Mouse (Mus musculus) hindbrain, embryonic 15.5 days (tissue): ENCODE results near the gene Rbm20. TPM values are rescaled to one million over a fixed set of nuclear protein-coding genes. Genes with fewer than 3 reads are reported as not detected.

Experiments used
- ATAC-seq: fragments of 200-750 bp; cut with Nextera tagmentation; 2 replicates; pipeline ENCODE4 v1.8.0; 2017; ENCODE audit warnings: low read depth, moderate number of reproducible peaks, moderate TSS enrichment; ENCODE audit not compliant: low FRiP score
- H3K27ac ChIP-seq: fragments of 300-500 bp; sonication (generic); replicated peaks from 2 replicates; pipeline ENCODE4 v1.5.1; 2015; ENCODE audit warnings: mild to moderate bottlenecking, inconsistent platforms
- H3K27me3 ChIP-seq: fragments of 300-500 bp; sonication (generic); 2 replicates; pipeline ENCODE4 v1.6.1; 2015; ENCODE audit warnings: control low read depth, inconsistent platforms
- H3K36me3 ChIP-seq: fragments of 300-500 bp; sonication (generic); 2 replicates; pipeline ENCODE4 v1.6.1; 2015; ENCODE audit warnings: control low read depth, inconsistent platforms
- H3K4me1 ChIP-seq: fragments of 300-500 bp; sonication (generic); replicated peaks from 2 replicates; pipeline ENCODE4 v1.6.1; 2015; ENCODE audit warnings: control low read depth, inconsistent platforms
- H3K4me2 ChIP-seq: fragments of 300-500 bp; sonication (generic); 2 replicates; pipeline ENCODE4 v1.6.1; 2015; ENCODE audit warnings: moderate library complexity, mild to moderate bottlenecking, inconsistent platforms
- H3K4me3 ChIP-seq: fragments of 300-500 bp; sonication (generic); 2 replicates; pipeline ENCODE4 v1.5.1; 2015; ENCODE audit warnings: mild to moderate bottlenecking, inconsistent platforms
- H3K9ac ChIP-seq: fragments of 300-500 bp; sonication (generic); 2 replicates; pipeline ENCODE4 v1.6.1; 2015; ENCODE audit warnings: inconsistent platforms
- H3K9me3 ChIP-seq: fragments of 300-500 bp; sonication (generic); 2 replicates; pipeline ENCODE4 v1.6.1; 2016; ENCODE audit warnings: control low read depth, inconsistent platforms
- WGBS: fragments of 180-500 bp; shearing (Covaris S2); methylation state at CpG from one replicate; pipeline ENCODE4 v1.1.7; 2015; 5-methylcytosine and 5-hydroxymethylcytosine counted together
- polyA plus RNA-seq: library from polyadenylated mRNA; unstranded; fragments of >200 nt; fragmentation: Nextera tagmentation; extraction: Ambion mirVana; gene quantifications from 2 replicates; pipeline ENCODE4 v1.2.1, GENCODE M21; 2015

Rbm20 gene
- polyA plus RNA-seq, 1 experiment from 2014 or later, result 0.71 TPM

DNA sequence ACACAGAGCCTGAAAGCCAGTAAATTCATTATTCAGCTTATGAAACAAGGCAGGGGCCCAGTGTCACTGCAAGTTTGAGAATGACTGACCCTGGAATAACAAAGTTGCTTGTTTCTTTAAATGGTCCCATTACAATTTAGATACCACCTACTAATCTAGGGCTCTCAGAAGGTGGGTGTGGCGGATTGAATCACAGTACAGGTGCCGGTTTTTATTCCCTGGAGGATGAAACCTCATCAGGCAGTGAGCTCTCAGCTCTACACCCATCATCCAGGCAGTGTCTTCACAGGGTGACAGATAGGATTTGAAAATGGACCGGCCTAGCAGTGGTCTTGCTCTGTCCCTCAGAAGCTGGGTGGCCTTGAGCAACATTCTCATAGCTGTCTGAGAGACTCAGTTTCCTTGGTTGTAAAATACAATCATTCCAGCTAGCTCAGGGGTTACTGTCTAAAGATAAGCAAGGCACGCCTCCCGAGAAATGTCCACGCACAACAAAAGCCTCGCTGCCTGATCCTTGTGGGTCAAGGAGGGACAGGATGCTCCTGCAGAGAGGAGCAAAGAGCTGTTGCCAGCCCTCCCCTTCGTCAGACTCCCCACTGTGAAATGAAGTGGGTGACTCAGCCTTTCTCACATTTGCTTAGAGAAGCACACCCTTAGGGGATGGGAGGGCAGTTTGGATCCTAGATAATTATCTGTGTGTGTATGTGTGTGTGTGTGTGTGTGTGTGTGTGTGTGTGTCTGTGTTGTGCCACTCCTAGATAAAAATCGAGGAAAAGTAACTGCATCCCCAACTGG is 2.8 kb upstream of the Rbm20 start:
- H3K27ac ChIP-seq, result no peak overlapping the region
- peaks cover 19% of the 10 kb centered on the region for H3K4me1 ChIP-seq
- no peaks in the 10 kb centered on the region for H3K9me3 ChIP-seq
- peaks cover 46% of the 10 kb centered on the region for H3K27me3 ChIP-seq
- no peak overlapping the region for H3K9ac ChIP-seq
- ATAC-seq, result no peak
- no peak overlapping the region for H3K4me2 ChIP-seq
- no peak overlapping the region for H3K4me3 ChIP-seq
- 38% methylated on average over 9 of the region's 9 CpGs for WGBS
- H3K36me3 ChIP-seq, result no peaks in the 10 kb centered on the region

DNA sequence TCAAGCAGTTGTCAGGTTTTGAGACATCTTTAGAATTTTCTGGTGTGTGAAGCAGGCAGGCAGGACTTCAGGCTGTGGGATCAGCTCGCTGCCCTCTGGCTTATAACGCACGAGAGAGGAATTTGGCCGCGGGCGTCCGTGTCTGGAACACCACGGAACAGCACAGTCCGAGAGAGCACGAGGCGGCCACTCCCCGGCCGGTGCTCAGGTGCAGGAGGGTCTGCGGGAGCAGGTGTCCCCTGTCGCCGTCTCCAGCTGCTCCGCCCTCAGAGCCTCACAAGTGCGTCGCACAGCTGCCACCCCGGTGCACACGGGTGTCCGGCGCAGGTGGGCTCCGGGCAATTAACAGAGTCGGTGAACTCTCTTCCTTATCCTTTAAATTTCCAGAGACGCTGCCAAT is 878 bp upstream of the Rbm20 start:
- H3K9ac ChIP-seq, result peak overlapping the region; percentile 38; the same call in 1 of the 2 replicates

GRCm38 (mm10) chr19:53679194-53679593 is 2.1 kb downstream of the Rbm20 start:
- no peak overlapping the region for H3K4me2 ChIP-seq
- H3K4me1 ChIP-seq, result peaks cover 19% of the 10 kb centered on the region
- ATAC-seq, result no peak
- no peak overlapping the region for H3K9ac ChIP-seq
- H3K9me3 ChIP-seq, result no peaks in the 10 kb centered on the region
- no peaks in the 10 kb centered on the region for H3K36me3 ChIP-seq
- 90% methylated on average over 9 of the region's 9 CpGs for WGBS
- no peak overlapping the region for H3K4me3 ChIP-seq
- no peak overlapping the region for H3K27ac ChIP-seq
- peaks cover 36% of the 10 kb centered on the region for H3K27me3 ChIP-seq

More for the DNA sequence above, 878 bp upstream of the Rbm20 start:
- peak overlapping the region; percentile 98 for H3K4me2 ChIP-seq
- H3K4me3 ChIP-seq, result peak overlapping the region; percentile 70
- 0 out of 2 replicates have a peak, but pooled peaks have one; percentile 19 for ATAC-seq
- WGBS, result under 1% methylated on average over 26 of the region's 26 CpGs
- H3K27ac ChIP-seq, result no peak overlapping the region
- peaks cover 46% of the 10 kb centered on the region for H3K27me3 ChIP-seq
- H3K36me3 ChIP-seq, result no peaks in the 10 kb centered on the region
- peaks cover 19% of the 10 kb centered on the region for H3K4me1 ChIP-seq
- no peaks in the 10 kb centered on the region for H3K9me3 ChIP-seq

DNA sequence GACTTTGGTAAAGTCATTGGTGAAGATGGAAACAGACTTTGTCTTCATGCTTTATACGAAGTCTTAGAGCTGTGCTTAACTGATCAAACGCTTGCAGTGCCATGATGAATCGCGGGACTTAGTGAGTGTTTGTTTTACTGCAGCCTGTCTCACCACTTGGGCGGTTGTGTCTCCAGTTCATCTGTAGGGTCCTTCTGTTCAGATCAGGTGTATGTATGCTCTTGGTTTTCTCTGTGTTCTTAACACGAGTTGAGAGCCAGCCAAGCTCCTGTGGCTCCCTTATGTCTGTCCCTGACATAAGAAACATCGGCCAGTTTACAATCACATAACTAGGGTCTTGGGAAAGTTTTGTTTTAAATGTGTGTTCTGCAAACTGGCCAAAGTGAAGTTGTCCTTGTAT is 2.9 kb downstream of the Rbm20 start:
- H3K4me3 ChIP-seq, result no peak overlapping the region
- no peak for ATAC-seq
- H3K27me3 ChIP-seq, result peaks cover 30% of the 10 kb centered on the region
- 88% methylated on average over 7 of the region's 7 CpGs for WGBS
- no peak overlapping the region for H3K9ac ChIP-seq
- no peaks in the 10 kb centered on the region for H3K36me3 ChIP-seq
- peaks cover 19% of the 10 kb centered on the region for H3K4me1 ChIP-seq
- H3K27ac ChIP-seq, result no peak overlapping the region
- H3K4me2 ChIP-seq, result no peak overlapping the region
- no peaks in the 10 kb centered on the region for H3K9me3 ChIP-seq

DNA sequence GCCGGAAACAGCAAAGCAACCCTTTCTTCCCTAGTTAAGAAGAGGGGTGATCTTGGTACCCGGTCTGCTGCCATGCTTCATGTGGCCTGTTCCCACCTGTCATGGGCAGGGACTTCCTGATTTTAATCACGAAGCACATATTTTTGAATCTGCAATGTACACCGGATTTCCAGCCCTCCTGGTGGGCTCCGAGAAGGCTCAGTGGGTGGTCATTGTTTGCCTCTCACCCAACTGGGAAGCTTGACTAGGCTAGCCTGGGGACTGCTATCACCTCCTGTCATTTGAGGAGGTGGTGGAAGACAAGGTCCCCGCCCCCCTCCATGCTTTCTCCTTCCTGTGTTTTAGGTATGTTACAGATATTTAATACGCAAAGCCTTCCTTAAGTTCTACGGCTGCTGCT is 5.3 kb downstream of the Rbm20 start:
- Histone ChIP-seq H3K27ac (no peak overlapping the region), H3K4me2 (no peak overlapping the region), H3K4me3 (no peak overlapping the region), H3K36me3 (no peaks in the 10 kb centered on the region), H3K4me1 (peaks cover 5% of the 10 kb centered on the region), H3K9ac (no peak overlapping the region), H3K27me3 (peaks cover 12% of the 10 kb centered on the region), H3K9me3 (no peaks in the 10 kb centered on the region)
- ATAC-seq, result no peak
- 44% methylated on average over 8 of the region's 8 CpGs for WGBS

- Histone ChIP-seq H3K36me3 (no peaks in the 10 kb centered on the region), H3K27ac (no peak overlapping the region), H3K4me1 (no peaks in the 10 kb centered on the region), H3K9ac (no peak overlapping the region), H3K9me3 (no peaks in the 10 kb centered on the region), H3K27me3 (0 out of 2 replicates have a peak, but pooled peaks cover 2% of the 10 kb centered on the region), H3K4me3 (no peak overlapping the region), H3K4me2 (no peak overlapping the region)
- no peak for ATAC-seq
- WGBS, result 79% methylated on average over 5 of the region's 5 CpGs
Measured at GRCm38 (mm10) chr19:53687592-53687991, 10.5 kb downstream of the Rbm20 start.

GRCm38 (mm10) chr19:53690816-53691215 is 13.7 kb downstream of the Rbm20 start:
- H3K36me3 ChIP-seq, result no peaks in the 10 kb centered on the region
- no peaks in the 10 kb centered on the region for H3K9me3 ChIP-seq
- no peak overlapping the region for H3K4me2 ChIP-seq
- H3K4me1 ChIP-seq, result no peaks in the 10 kb centered on the region
- H3K27ac ChIP-seq, result no peak overlapping the region
- WGBS, result 56% methylated on average over 10 of the region's 10 CpGs
- H3K27me3 ChIP-seq, result no peaks in the 10 kb centered on the region
- no peak overlapping the region for H3K4me3 ChIP-seq
- no peak overlapping the region for H3K9ac ChIP-seq
- no peak for ATAC-seq

GRCm38 (mm10) chr19:53694020-53694419 is 16.9 kb downstream of the Rbm20 start:
- H3K27me3 ChIP-seq, result no peaks in the 10 kb centered on the region
- WGBS, result 32% methylated on average over 1 of the region's 1 CpGs

GRCm38 (mm10) chr19:53696079-53696478 is 19.0 kb downstream of the Rbm20 start:
- Histone ChIP-seq H3K4me1 (peaks cover 13% of the 10 kb centered on the region), H3K4me2 (no peak overlapping the region), H3K9ac (no peak overlapping the region), H3K4me3 (no peak overlapping the region), H3K36me3 (no peaks in the 10 kb centered on the region), H3K9me3 (no peaks in the 10 kb centered on the region), H3K27ac (no peak overlapping the region), H3K27me3 (no peaks in the 10 kb centered on the region)
- 73% methylated on average over 6 of the region's 6 CpGs for WGBS
- ATAC-seq, result no peak

More at GRCm38 (mm10) chr19:53694020-53694419, 16.9 kb downstream of the Rbm20 start:
- H3K9me3 ChIP-seq, result no peaks in the 10 kb centered on the region
- H3K9ac ChIP-seq, result no peak overlapping the region
- no peak overlapping the region for H3K27ac ChIP-seq
- H3K36me3 ChIP-seq, result no peaks in the 10 kb centered on the region
- no peak overlapping the region for H3K4me3 ChIP-seq
- H3K4me1 ChIP-seq, result peaks cover 10% of the 10 kb centered on the region
- no peak overlapping the region for H3K4me2 ChIP-seq
- ATAC-seq, result no peak

DNA sequence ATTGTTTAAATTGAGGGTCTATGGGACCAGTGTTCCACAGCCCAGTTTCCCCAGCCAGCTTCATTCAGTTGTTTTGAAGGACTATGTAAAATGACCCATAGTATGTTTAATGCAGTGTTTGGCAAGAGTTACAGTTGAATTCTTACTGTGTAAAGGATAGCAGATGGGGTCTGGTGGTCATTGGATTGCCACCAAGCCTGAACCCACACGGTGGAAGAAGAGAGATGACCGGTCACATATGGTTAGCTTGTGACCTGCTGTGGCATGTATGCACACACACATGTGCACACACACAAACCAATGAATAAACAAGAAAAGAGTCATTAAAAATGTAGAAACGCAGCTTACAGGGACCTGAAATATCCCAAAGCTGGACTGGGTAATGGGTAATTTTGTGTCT is 19.5 kb downstream of the Rbm20 start:
- Histone ChIP-seq H3K9ac (no peak overlapping the region), H3K4me3 (no peak overlapping the region), H3K4me2 (no peak overlapping the region), H3K27me3 (no peaks in the 10 kb centered on the region), H3K9me3 (no peaks in the 10 kb centered on the region), H3K36me3 (no peaks in the 10 kb centered on the region), H3K4me1 (peaks cover 13% of the 10 kb centered on the region), H3K27ac (no peak overlapping the region)
- ATAC-seq, result no peak
- 78% methylated on average over 3 of the region's 3 CpGs for WGBS

GRCm38 (mm10) chr19:53697376-53698126 is 20.4 kb downstream of the Rbm20 start:
- WGBS, result 29% methylated on average over 24 of the region's 24 CpGs
- no peaks in the 10 kb centered on the region for H3K27me3 ChIP-seq
- H3K4me2 ChIP-seq, result 0 out of 2 replicates have a peak overlapping the region, but pooled peaks have one; percentile 11
- no peak overlapping the region for H3K9ac ChIP-seq
- ATAC-seq, result no peak
- peaks cover 13% of the 10 kb centered on the region for H3K4me1 ChIP-seq
- no peak overlapping the region for H3K27ac ChIP-seq
- no peaks in the 10 kb centered on the region for H3K36me3 ChIP-seq
- H3K9me3 ChIP-seq, result no peaks in the 10 kb centered on the region
- no peak overlapping the region for H3K4me3 ChIP-seq

DNA sequence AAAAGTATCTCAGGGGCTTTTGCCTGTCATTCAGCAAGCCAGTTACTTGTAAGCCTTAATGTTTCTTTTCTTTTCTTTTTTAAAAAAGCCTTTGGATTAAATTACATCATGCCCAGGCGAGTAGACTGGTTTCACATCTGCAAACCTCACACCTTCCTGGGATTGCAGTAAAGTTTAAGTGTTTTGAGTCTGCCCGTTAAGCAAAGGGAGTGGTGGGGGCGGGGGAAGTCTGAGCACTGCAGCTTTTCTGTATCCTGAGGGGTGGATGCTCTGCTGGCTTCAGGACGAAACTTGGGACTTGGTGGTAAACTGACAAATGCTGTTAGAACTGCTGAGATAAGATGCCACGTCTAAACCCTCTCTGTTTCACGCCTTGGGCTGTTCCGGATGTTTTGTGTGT is 22.6 kb downstream of the Rbm20 start:
- Histone ChIP-seq H3K9me3 (no peaks in the 10 kb centered on the region), H3K27ac (no peak overlapping the region), H3K9ac (no peak overlapping the region), H3K27me3 (no peaks in the 10 kb centered on the region), H3K36me3 (no peaks in the 10 kb centered on the region), H3K4me1 (peaks cover 17% of the 10 kb centered on the region), H3K4me3 (no peak overlapping the region), H3K4me2 (no peak overlapping the region)
- 27% methylated on average over 7 of the region's 7 CpGs for WGBS
- no peak for ATAC-seq
